Mouse (Mus musculus): Measurements from ENCODE around the gene Plk5. TPM values are rescaled to one million over a fixed set of nuclear protein-coding genes. Genes with fewer than 3 reads are reported as not detected.

Plk5 gene
- total RNA-seq, 2 experiments from 2014 or later: not detected

GRCm38 (mm10) chr10:80355431-80355830 is 828 bp upstream of the Plk5 start:
- no peak for ATAC-seq (replicated peaks; ENCODE audit: poor library complexity)

- no peak for ATAC-seq (replicated peaks; ENCODE audit: poor library complexity)
These were observed 478 bp downstream of the Plk5 start for GRCm38 (mm10) chr10:80356737-80357136.

GRCm38 (mm10) chr10:80357336-80357735 is 1.1 kb downstream of the Plk5 start:
- ATAC-seq (replicated peaks; ENCODE audit: poor library complexity): no peak

DNA sequence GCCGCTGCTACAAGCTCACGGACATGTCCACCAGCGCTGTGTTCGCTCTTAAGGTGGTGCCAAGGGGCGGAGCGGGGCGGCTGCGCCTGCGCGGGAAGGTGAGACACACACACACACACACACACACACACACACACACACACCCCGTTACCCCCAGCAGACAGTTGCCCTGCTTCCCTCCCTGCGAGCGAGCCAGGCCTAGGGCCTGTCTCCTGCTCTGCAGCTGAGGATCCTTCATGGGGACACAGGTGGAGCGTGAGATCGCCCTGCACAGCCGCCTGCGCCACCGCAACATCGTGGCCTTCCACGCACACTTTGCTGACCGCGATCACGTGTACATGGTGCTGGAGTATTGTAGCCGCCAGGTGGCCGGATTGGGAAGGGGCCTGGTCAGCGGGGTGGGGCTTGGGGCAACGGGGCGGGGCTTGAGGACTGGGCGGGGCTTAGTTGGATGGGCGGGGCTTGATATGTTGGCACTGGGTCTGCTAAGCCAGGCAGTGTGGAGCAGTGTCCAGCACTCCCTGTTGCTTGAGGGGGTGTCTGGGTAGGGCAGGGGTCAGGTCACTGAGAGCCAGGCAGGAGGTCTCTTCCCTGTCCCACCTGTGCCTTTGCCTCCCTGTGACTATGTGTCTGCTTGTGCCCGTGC is 1.9 kb downstream of the Plk5 start:
- ATAC-seq (replicated peaks; ENCODE audit: poor library complexity): peak; percentile 32

DNA sequence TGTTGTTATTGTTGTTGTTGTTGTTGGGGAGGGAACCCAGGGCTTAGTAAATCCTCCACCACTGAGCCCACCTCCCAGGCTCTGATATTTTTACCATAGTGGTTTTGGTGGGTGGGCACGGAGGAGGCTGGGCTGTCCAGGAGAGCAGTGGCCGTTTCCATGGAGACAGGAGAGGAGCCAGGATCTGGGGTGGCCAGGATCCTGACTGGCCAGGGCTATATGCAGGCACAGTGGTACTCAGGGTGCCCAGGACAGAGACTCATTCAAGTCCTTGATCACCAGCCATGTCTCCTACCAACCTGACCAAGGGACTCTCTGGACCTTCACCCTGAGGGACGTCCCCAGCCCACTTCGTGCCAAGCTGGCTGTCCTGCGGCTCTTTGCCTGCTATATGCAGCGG is 7.5 kb downstream of the Plk5 start:
- no peak for ATAC-seq (replicated peaks; ENCODE audit: poor library complexity)

DNA sequence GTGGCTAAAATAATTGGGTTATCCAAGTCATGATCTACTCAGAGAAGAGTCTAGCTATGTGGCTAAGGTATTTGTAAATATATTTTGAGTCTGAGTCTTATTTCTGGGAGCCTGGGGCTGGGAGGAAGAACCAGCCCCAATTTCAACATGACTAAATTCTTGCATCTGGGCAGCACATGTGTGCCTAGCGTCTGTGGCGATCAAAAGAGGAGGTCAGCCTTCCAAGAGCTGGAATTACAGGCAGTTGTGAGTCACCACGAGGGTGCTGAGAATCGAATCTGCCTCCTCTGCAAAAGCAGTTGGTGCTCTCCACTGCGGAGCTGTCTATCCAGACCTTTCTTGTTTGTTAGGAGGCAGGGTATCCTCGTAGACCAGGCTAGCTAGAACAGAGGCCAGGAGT is 9.5 kb downstream of the Plk5 start:
- ATAC-seq (replicated peaks; ENCODE audit: poor library complexity): no peak

GRCm38 (mm10) chr10:80367954-80368353 is 11.7 kb downstream of the Plk5 start:
- peak; percentile 47; the same call in 1 of the 2 replicates for ATAC-seq (replicated peaks; ENCODE audit: poor library complexity)

GRCm38 (mm10) chr10:80368392-80368791 is 12.1 kb downstream of the Plk5 start:
- ATAC-seq (replicated peaks; ENCODE audit: poor library complexity): peak; percentile 50

DNA sequence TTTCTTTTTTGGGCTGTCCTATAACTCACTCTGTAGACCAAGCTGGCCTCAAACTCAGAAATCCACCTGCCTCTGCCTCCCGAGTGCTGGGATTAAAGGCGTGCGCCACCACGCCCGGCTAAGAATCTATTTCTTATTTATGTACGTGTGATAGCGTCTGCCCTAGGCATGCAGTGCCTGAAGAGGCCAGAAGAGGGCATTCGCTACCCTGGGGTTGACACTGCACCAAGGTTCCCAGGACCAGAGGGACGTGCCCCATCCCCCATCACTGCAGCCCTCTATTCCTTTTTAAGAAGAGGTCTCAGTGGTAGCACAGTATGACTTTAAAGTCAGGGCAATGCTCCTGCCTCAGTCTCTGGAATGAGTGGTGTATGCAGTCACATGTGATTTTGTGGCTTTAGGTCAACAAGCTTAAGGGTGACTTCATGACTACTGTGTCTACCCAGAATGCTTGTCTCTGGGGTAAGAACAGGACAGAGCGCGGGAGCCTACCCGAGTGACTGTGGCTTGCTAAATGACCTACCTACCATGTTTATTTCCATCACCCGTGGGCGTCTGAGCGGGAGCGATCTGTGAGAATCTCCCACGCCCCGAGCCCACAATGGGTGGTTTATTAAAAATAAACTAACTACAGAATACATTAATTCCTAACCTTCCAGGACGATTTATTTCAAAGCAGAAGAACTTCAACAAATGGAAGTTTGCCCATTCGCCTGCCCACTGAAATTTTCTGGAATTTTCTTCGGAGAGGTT is 13.9 kb downstream of the Plk5 start:
- ATAC-seq (replicated peaks; ENCODE audit: poor library complexity): peak; percentile 42

GRCm38 (mm10) chr10:80371411-80371966 is 15.2 kb downstream of the Plk5 start:
- ATAC-seq (replicated peaks; ENCODE audit: poor library complexity): no peak

- ATAC-seq (replicated peaks; ENCODE audit: poor library complexity): no peak
These were observed 15.7 kb downstream of the Plk5 start for GRCm38 (mm10) chr10:80371983-80372382.

- ATAC-seq (replicated peaks; ENCODE audit: poor library complexity): no peak
These were observed 16.4 kb downstream of the Plk5 start for GRCm38 (mm10) chr10:80372706-80373105.

GRCm38 (mm10) chr10:80374063-80374462 is 17.8 kb downstream of the Plk5 start:
- peak; percentile 80 for ATAC-seq (replicated peaks; ENCODE audit: poor library complexity)

- ATAC-seq (replicated peaks; ENCODE audit: poor library complexity): peak; percentile 95
These were observed 19.9 kb downstream of the Plk5 start for GRCm38 (mm10) chr10:80376160-80376559.

- ATAC-seq (replicated peaks; ENCODE audit: poor library complexity): no peak
These were observed 21.5 kb downstream of the Plk5 start for GRCm38 (mm10) chr10:80377716-80378115.

DNA sequence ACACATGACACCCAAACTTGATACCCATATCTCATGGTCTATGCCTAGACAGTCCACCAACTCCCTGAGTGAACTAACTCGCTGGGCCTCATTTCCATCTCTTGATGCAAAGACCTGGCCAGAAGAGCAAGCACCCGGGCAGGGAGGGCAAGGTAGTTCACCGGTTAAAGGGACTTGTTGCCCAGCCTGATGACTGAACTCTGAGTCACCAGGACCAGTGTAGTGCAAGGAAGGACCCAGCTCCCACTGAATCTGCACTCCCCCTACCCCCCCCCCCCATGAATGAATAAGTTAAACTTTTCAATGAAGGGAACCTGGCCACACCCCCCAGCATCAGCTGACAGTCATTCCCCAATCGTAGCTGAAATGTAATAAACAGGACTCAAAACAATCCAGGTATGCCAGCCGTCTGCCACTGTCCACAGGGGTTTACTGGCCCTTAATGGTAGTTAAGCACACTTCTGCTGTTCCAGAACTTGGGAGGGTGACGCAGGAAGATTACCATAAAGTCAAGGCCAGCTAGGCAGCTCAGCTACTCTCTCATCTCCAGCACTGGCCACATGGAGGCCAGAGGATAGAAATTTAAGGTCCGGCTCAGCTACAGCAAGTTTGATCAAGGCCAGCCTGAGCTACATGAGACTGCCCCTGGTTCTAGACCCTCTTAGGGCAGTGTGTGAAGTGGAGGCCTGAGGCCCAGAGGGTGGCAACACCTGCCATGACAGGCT is 26.5 kb downstream of the Plk5 start:
- ATAC-seq (replicated peaks; ENCODE audit: poor library complexity): no peak

DNA sequence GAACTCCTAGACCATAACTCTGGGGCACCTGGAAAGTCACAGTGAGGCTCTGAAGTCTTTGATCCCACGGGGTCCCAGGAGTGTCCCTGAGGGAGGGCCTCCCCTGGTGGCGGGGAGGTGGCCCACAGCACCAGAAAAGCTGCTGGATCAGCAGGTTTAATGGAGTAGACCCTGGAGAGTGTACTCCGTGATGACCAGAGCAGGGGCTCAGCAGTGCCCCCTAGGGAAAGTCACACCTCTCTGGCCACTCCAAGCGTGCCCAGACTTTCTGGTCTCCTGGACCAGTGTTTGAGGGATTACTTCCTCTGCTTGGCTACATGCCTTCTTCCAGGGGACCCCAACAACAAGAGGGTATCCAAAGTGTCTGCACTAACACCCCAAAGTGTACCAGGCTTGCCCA is 27.2 kb downstream of the Plk5 start:
- ATAC-seq (replicated peaks; ENCODE audit: poor library complexity): no peak

GRCm38 (mm10) chr10:80384115-80384639 is 27.9 kb downstream of the Plk5 start:
- no peak for ATAC-seq (replicated peaks; ENCODE audit: poor library complexity)

DNA sequence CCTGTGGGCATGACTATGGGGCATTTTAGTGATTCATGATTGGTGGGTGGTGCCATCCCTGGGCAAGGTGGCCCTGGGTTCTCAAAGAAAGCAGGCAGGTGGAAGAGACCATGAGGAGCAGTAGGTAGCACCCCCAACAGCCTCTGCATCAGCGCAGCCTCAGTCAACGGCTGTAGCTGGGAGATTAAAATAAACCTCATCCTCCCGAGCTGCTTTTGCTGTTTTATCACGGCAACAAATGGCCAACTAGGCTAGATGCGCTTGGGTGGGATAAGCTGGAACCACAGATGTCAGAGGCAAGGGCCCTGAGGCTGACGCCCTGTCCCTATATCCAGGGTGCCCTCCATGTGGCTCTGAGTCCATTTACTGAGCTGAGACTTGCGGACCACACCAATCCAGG is 28.4 kb downstream of the Plk5 start:
- peak; percentile 71 for ATAC-seq (replicated peaks; ENCODE audit: poor library complexity)

DNA sequence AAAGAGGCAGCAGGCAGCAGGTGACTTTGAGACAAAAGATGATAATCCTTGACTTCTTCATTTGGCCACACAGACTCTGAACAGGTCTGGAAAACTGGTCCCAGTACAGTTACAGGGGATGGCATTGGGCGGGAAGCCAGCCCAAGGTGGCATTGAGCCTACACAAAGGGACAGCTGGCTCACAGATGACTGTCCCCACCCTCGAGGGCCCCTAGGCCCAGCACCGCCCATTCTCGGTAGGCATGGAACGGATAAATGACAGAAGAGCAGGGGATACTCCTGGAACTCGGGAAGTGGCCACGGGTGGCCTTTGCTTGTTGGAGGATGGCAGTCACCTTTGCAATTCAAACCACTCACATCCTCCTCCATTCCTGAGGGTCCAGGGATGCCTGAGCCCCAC is 29.1 kb downstream of the Plk5 start:
- no peak for ATAC-seq (replicated peaks; ENCODE audit: poor library complexity)
